Mouse (Mus musculus): ENCODE measurements around the gene Ddt. TPM values are rescaled to one million over a fixed set of nuclear protein-coding genes. Genes with fewer than 3 reads are reported as not detected.
"Not testable (repeated sequence)": the region's sequence is repeated elsewhere in the genome, so short reads cannot be mapped to it uniquely, and the experiment has no call there.

The Ddt gene
- total RNA-seq, 1 experiment from 2014 or later = 13.5 TPM

DNA sequence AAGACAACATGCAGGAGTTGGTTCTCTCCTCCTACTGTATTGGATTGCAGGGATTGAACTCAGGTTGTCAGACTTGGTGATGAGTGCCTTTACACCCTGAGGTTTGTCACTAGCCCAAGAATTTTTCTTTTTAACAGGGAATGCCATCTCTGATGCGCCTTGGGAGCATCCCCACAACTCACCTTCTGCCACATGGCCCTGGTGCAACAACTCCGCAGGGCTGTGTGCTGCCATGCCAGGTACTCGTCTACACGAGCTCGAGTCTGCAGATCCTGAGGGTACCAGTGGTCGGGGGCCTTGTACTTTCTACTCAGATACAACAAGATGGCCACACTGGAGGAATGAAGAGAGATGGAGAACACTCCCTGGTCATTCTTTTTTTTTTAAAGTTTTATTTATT is 3.3 kb upstream of the Ddt start:
- ATAC-seq (replicated peaks; ENCODE audit: insufficient number of reproducible peaks, low FRiP score, low TSS enrichment, poor library complexity, severe bottlenecking) = no peak

DNA sequence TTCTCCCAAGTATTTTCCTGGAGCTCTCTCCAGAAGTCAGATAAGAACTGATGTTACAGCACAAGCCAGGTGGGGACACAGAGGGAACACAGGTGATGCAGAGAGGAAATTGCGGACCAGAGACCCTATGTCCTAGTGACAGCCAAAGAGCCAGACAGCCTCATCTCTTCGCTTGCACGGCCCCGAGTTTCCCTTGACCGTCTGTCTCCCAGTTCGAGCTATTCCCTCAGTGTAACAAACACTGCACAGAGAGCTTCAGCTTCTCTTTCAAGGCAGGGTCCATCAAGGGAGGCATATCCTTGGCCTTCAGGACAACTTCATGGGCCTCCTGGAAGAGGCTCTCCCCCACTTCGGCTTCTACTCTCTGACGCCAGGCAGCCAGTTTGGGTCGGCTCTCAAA is 1.4 kb upstream of the Ddt start:
- ATAC-seq (replicated peaks; ENCODE audit: insufficient number of reproducible peaks, low FRiP score, low TSS enrichment, poor library complexity, severe bottlenecking) = no peak

DNA sequence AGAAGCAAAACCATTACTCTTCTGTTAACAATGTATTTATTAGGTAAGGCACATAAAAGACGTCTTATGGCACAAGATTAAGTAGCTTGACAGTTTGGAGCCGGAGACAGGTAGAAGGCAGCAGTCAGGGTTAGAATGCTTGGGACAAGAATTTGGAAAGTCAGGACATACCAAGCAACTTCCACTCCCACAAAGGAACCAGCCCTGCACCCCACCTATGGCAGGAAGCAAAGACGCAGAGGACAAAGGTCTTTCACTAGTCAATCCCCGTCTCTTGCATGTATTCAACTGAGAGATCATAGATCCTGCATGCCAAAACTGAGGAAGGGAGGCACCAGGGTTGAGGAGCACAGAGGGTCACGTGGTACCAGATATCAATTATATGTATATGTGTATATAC is 888 bp upstream of the Ddt start:
- no peak for ATAC-seq (replicated peaks; ENCODE audit: insufficient number of reproducible peaks, low FRiP score, low TSS enrichment, poor library complexity, severe bottlenecking)

DNA sequence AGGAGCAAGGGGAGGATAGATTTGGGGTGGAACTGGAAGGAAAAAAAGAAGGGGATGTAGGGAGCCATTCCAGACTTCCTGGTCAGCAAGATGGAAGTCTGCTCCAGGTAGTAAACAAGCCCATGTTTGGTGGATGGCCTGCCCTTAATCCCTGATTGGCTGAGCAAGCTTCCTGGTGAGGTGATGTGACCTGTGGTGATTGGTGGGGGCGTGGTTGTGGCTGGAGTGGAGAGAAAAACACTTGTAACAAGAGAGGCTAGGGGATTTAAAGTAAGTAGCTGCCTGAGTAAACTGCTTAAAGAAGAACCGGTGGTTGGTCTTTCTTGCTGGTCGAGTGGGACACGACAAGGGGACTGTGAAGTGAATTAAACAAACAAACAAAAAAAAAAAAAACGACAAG is 5.5 kb downstream of the Ddt start:
- ATAC-seq (replicated peaks; ENCODE audit: insufficient number of reproducible peaks, low FRiP score, low TSS enrichment, poor library complexity, severe bottlenecking) = not testable (repeated sequence)

DNA sequence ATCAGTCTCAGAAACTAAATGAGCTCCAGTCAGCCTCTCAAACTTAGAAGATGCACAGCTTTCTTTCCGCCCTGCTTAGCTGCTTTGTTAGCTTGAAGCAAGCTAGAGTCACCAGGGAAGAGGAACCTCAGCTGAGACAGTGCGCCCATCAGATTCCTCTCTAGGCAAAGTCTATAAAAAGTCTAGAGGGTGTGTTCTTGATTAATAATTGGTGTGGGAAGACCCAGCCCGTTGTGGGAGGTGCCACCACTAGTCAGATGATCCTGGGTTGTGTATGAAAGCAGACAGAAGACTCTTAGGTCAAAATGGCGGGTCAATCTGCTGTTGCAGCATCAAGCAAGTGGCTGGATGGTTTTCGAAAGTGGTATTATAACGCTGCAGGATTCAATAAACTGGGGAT is 6.4 kb downstream of the Ddt start:
- ATAC-seq (replicated peaks; ENCODE audit: insufficient number of reproducible peaks, low FRiP score, low TSS enrichment, poor library complexity, severe bottlenecking) = no peak

DNA sequence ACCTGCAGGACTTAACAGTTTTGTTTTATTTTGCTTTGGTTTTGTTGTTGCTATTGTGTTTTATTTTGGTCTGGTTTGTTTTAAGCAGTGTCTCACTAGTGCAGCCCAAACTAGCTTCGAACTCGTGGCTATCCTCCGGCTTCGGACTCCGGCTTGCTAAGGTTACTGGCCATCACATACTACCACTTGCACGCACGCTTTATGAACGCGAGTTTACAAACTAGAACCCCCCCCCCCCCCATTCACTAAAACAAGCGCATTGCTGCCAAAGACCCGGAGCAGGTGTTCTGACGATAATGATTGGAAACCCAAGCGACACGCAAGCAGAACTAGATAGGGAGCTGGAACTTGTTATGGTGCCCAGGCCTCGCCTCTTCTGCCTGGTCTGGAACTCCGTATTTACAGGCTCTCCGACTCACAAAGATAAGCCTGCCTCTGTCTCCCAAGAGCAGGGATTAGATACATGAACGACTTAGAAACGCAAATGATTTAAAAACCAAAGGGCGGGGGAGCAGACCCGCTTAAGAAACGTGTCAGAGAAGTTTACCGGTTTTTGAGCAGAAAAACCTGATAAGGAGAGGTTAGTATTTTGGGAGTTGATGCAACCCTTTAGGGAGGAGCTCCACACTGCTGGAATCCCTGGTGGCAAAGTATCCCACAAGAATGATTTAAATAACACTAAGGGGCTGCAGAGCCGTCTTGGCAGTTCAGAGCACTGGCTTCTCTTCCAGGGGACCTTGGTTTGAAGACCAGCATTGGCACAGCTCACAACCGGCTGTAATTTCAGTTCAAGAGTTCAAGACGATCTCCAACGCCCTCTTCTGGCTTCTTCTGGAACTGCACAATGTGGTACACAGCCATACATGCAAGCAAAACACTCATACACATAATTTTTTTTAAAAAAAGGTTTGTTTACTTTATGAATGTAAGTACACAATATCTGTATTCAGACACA is 8.4 kb downstream of the Ddt start:
- ATAC-seq (replicated peaks; ENCODE audit: insufficient number of reproducible peaks, low FRiP score, low TSS enrichment, poor library complexity, severe bottlenecking) = peak; percentile 42

DNA sequence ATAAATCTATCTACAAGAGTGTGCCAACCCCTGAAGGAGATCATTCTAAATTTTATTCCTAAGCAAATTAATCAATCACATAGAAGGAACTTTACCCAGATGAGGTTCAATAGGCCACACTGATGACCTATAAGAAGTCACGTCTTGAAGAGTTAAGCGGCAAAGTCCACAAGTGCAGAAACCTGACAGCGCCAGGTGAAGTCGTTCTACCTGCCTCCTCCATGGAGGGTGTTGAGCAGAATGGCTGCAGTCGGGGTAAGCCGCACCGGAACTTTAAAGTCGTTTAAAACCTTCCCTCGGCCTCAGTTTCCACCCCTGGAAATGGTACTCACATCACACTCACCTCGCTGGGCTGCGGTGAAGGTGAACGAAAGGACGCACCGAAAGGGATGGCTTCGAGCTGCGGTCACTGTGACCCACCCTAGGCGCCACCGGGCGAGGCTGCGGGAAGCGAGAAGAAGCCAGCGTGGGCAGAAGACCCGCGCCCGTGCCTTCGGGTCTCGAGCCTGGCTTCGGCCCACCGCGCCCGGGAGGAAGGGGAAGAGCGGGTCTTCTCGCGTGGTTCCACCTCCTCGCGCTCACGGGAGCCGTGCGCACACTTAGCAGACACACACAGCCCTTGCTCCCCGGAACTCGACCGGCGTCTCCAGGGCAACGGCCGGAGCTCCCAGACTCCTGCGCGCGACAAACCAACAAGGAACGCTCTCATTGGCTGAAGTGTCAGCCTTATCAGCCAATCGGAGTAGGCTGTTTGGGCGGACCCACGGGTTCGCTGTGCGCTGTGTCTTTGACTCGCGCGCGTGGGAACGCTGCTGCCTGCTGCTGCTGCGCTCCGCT is 9.3 kb downstream of the Ddt start, which contains the start of gene Cabin1:
Gene Cabin1, minus strand, starts transcription at position 660 of the 837 bp plus-strand sequence.
- peak; percentile 99 for ATAC-seq (replicated peaks; ENCODE audit: insufficient number of reproducible peaks, low FRiP score, low TSS enrichment, poor library complexity, severe bottlenecking)

DNA sequence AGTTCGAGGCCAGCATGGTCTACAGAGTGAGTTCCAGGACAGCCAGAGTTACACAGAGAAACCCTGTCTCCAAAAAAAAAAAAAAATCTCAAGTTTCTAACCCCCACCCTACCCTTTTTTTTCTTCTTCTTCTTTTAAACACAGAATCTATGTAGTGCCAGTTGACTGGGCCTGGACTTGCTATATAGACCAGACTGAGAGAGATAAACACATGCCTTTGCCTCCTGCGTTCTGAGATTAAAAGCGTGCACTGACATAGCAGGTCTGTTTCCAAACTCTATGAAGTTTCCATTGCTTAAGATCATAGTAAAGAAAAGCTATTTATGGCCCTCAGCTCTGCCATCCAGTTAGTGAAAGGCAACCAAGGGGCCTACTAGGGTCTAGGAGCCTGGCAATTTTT is 10.8 kb downstream of the Ddt start:
- no peak for ATAC-seq (replicated peaks; ENCODE audit: insufficient number of reproducible peaks, low FRiP score, low TSS enrichment, poor library complexity, severe bottlenecking)

DNA sequence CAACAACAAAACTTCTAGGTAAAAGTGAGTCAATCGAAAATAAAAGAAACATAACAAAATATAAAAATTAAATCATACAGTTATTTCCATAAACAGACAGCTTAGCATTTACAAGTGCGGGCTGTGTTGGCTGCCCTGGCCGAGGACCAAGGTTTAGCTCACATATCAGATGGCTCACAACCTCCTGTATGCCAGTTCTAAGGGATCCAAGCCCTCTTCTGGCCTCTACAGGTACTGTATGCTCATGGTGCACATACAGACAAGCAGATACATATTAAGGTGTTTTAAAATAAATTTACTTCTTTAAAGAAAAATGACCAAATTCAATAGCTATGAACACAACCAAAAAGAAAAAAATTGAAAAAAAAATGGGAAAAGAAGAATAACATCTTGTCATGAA is 12.9 kb downstream of the Ddt start:
- no peak for ATAC-seq (replicated peaks; ENCODE audit: insufficient number of reproducible peaks, low FRiP score, low TSS enrichment, poor library complexity, severe bottlenecking)

DNA sequence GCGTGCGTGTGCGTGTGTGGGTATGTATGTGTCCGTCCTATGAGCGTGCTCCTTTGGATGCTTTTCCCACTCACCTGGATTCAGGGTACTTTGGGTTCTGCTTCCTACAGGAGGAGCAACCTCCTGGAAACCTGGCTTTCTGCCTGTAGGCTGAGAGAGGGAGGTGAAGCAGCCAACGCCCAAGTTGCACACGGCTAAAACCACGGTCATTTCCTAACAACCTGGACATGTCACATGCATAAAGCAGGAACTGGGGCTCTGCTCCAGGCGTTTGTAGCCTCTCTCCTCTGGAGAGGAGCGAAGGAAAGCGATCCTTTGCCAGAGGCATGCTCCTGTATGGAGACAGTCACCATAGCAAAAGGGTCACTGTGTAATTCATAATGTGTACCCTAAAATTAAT is 16.5 kb downstream of the Ddt start:
- ATAC-seq (replicated peaks; ENCODE audit: insufficient number of reproducible peaks, low FRiP score, low TSS enrichment, poor library complexity, severe bottlenecking) = no peak

DNA sequence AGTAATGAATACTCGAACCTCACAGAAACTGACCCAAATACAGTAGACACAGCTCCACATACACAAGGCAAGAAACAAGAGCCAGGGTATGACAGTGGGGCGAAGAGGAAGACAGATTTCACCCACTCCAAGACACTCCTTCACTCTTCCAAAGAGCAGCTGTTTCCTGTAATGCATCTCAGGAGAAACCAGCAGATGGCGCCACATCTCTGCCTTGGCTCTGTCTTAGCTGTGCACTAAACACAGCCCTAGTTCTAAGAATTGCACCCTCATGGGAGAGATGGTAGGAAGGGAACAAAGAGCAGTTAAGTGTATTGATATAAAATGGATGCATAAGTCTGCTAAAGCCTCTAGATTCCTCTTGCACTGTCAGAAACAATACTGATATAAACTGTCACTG is 29.2 kb downstream of the Ddt start:
- ATAC-seq (replicated peaks; ENCODE audit: insufficient number of reproducible peaks, low FRiP score, low TSS enrichment, poor library complexity, severe bottlenecking) = peak; percentile 57

DNA sequence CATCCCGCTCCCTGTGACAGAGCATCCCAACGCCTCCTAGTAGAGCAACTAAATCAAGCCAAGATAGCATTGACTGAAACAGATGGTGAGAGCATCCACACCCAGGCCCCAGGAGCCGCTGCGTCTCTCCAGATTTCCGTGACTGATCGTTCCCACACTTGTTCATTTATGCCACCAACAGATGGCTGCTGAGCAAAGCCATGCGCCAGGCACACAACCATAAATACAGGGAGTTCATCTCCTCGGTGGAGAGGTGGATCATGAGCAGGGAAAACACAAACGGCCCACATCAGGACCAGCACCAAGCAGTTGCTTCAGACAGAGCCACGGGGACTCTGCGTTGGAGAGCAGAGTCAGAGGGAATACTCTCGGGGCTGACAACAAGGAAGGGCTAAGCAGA is 29.8 kb downstream of the Ddt start:
- ATAC-seq (replicated peaks; ENCODE audit: insufficient number of reproducible peaks, low FRiP score, low TSS enrichment, poor library complexity, severe bottlenecking) = no peak

DNA sequence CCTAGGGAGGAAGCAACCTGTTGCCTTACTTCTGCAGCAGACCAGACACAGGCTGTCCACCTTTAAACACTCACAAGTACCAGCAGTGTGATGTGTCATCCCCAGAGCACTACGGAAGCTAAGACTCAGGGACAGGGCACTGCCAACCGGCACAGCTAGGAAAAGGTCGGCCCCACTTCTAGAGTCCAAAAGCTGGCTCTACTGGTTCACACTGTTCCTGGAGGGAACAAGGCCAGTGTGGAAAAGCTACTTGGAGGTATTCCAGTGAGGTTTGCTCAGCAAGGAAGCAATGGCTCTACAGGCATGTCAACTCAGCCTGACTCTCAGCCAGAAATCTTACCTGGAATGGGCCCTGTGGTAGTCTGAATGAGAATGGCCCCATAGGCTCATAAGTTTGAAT is 32.3 kb downstream of the Ddt start:
- ATAC-seq (replicated peaks; ENCODE audit: insufficient number of reproducible peaks, low FRiP score, low TSS enrichment, poor library complexity, severe bottlenecking) = no peak

DNA sequence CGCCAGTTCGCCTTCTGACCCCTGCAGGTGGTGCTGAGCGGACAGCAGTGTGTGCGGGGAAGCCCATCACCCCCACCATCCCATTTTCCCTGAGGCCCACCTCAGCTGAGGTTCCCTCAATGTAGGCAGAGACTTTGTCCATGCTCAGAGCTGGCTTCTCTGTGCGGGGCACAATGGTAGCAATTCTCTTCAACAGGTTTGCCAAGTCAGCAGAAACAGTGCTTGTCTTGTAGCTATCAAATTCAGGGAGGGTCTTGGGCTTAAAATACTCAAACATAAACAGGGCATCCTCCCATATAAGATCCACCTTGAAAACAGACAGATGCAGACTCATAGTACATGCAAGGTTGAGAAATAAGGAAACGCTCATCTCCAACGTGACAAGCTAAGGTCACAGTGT is 47.8 kb downstream of the Ddt start:
- ATAC-seq (replicated peaks; ENCODE audit: insufficient number of reproducible peaks, low FRiP score, low TSS enrichment, poor library complexity, severe bottlenecking) = no peak

Other genes starting within 250 kb of the Ddt start
- not detected in 3 replicates for gene Lrrc75b, start 213.1 kb downstream of the Ddt start, total RNA-seq (2017)
- 0.53 to 2.2 TPM in 2 of 3 replicates, not detected in the other for gene Ggt1, start 211.8 kb downstream of the Ddt start, total RNA-seq (2017)
- gene Ggt5, start 184.1 kb downstream of the Ddt start, total RNA-seq (2017) = 0.75 to 2.8 TPM (median 1.8 TPM) in 3 replicates
- gene Susd2, start 129.4 kb downstream of the Ddt start, total RNA-seq (2017) = 0.75 TPM in 1 of 3 replicates, not detected in the others
- gene Cabin1, start 9.1 kb downstream of the Ddt start, total RNA-seq (2017) = 29.4 to 38.1 TPM (median 35.0 TPM) in 3 replicates
- not detected in 3 replicates for gene Gm20441, start 7.5 kb upstream of the Ddt start, total RNA-seq (2017)
- 1.1 to 2.1 TPM (median 1.9 TPM) in 3 replicates for gene Gstt3, start 8.0 kb upstream of the Ddt start, total RNA-seq (2017)
- gene Gstt1, start 25.2 kb upstream of the Ddt start, total RNA-seq (2017) = 2.1 TPM in 1 of 3 replicates, not detected in the others
- 0.49 TPM in 1 of 3 replicates, not detected in the others for gene Gstt4, start 49.1 kb upstream of the Ddt start, total RNA-seq (2017)
- gene Gstt2, start 64.0 kb upstream of the Ddt start, total RNA-seq (2017) = 9.0 to 12.5 TPM (median 10.7 TPM) in 3 replicates
- gene Mif, start 86.8 kb upstream of the Ddt start, total RNA-seq (2017) = 37.4 to 54.1 TPM (median 41.4 TPM) in 3 replicates
- 2.7 to 7.1 TPM (median 4.3 TPM) in 3 replicates for gene Derl3, start 120.0 kb upstream of the Ddt start, total RNA-seq (2017)
- 16.2 to 31.0 TPM (median 19.4 TPM) in 3 replicates for gene Smarcb1, start 148.2 kb upstream of the Ddt start, total RNA-seq (2017)
- gene Chchd10, start 159.7 kb upstream of the Ddt start, total RNA-seq (2017) = 1.4 to 5.9 TPM (median 5.8 TPM) in 3 replicates
- 1.1 TPM in 1 of 3 replicates, not detected in the others for gene Mmp11, start 163.1 kb upstream of the Ddt start, total RNA-seq (2017)
- 2.2 TPM in 1 of 3 replicates, not detected in the others for gene Gm867, start 167.3 kb upstream of the Ddt start, total RNA-seq (2017)
- 0.87 to 5.0 TPM (median 1.2 TPM) in 3 replicates for gene Vpreb3, start 169.6 kb upstream of the Ddt start, total RNA-seq (2017)
- 0.10 to 0.53 TPM in 2 of 3 replicates, not detected in the other for gene Gm5134, start 181.1 kb upstream of the Ddt start, total RNA-seq (2017)